Mouse (Mus musculus) duodenum, adult 2 months (tissue): ENCODE measurements around the gene Rfx1. TPM values are rescaled to one million over a fixed set of nuclear protein-coding genes. Genes with fewer than 3 reads are reported as not detected.

Experiments
- polyA plus RNA-seq: library from polyadenylated mRNA; depleted of rRNA; stranded (reverse); fragments of >200 nt; gene quantifications from 2 replicates; pipeline ENCODE4 v1.2.3, GENCODE M21; 2012; ENCODE audit warnings: low replicate concordance; rRNA removed

Rfx1 gene
- polyA plus RNA-seq: 28.4 and 32.1 TPM in 2 replicates

DNA sequence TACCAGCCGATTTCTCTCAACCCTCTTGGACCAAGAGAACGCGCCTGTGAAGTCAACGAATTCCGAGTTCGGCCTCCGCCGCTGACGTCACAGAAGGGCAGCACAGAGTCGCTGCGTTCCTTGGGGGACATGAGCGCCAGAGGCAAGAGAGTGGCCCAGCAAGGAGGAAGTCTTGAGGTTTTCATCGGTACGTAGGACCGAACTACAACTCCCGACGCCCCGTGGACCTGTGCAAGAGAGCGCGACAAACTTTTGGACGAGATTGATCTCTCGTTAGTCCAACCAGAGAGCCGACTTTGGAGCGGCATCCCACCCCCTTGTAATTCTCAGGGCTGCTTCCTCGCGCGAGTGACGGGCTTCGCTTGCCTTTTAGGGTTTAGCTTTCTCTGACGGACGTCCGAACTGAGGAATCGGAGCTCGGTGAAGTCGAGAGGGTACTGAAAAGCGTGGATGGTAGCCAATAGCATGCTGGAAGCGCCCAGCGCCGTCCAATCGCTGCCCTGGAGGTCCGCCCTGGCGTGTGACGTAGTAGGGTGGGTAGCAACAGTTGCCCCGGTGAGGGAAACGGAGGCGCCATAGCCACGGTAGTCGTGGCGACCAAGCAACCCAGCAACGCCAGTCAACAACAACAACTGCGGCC, at the start of gene Rfx1:
TSS of gene Rfx1 (plus strand) at position 544 of the 640 bp plus-strand sequence.

DNA sequence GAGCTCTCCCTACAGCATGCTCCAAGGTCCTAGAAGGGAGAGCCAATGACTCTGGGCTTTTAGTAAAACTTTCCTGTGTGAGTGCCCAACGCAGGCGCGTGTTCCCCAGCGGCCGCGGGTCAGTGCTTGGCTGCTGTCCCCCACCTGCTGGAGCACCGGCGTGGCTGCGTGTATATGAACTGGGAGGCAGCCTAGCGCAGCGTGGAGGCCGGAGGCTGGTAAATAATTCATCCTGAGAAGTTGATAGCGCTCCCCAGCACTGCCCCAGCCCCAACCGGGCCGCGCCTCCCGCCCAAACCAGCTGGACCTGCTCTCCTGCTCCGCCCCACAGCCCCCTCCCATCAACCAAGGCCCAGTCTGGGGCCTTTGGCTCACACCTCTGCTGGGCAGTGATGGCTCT, 45.5 kb upstream of the Rfx1 start, which contains the start of gene Palm3:
TSS of gene Palm3 (plus strand) at position 376 of the 400 bp plus-strand sequence.

DNA sequence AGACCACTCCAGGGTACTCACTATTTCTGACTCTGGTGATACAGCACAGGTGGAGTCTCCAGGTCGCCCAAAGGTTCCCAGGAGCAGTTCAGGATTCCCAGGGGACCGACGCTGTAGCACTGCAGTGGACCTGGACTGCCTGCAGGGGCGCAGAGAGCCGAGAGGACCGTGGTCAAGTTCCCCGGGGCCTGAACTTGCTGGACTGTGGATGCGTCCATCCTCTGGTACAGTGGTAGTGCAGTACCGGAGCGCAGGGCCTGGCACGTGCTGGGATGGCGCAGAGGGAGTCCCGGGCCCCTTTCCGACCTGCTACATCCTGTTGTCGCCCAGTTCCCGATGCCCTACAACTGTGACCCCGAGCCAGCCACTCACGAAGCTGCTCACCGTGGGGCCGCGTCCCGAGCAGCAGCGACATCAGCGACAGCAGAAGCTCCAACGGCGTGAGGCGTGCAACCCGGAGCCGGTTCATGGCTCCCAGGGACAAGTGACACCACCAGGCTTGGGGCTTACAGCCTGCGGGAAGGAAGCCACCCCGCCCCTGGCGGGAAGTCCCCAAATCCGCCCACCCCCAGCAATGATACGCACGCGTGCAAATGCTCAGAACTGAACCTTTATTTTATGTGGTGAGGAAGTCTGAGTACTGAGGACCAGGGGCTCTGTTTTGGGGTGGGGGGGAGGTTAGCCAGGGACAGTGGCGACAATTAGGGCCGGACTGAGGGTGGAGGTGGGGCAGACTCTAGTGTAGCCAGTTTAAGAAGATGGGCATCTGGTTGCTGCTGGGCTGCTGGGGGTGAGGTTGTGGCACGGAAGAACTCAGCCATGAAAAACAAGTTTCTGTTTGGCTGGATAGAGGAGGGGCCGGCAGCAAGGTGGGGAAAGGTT, 24.3 kb upstream of the Rfx1 start, which contains the start of gene Il27ra:
TSS of gene Il27ra (minus strand) at position 524 of the 882 bp plus-strand sequence.

DNA sequence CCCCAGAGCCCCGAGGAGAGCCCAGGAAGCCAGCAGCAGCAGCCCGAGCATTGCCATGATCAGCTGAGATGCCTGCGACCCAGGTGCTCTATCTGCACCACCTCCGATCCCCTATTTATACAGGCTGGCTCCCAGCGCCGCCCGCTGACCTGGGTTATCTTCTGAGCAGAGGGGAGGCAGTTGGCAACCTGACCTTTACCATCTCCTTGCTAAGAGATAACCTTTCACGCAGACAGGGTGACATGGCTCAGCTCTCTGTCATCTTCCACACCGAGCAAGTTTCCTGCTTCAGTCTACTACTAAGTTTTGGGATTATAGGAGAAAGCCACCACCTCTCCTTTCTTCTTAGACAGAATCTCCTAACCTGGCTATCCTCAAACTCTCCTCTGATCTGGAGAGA, 21.7 kb upstream of the Rfx1 start, which contains the start of gene Rln3:
TSS of gene Rln3 (minus strand) at position 101 of the 400 bp plus-strand sequence.

DNA sequence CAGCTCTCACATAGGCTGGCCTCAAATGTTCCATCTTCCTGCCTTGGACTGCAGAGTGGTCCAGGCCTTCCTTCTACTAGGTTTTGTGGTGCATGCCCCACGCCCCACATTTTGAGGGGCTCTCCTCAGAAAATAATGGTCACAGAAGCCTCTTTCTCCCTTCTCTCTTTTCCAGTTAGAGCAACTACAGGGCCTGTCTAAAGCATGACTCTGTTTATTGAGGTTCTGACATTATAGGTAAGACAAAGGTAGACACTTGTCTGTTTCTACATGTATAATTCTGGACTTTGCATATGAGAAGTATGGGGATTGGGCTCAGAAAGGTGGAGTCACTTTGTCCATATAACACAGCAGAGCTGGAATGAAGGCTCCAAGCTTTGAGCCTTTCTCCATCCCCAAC, 1.6 kb upstream of the Rfx1 start, which contains the start of gene Gm10643:
TSS of gene Gm10643 (minus strand) at position 101 of the 400 bp plus-strand sequence.

DNA sequence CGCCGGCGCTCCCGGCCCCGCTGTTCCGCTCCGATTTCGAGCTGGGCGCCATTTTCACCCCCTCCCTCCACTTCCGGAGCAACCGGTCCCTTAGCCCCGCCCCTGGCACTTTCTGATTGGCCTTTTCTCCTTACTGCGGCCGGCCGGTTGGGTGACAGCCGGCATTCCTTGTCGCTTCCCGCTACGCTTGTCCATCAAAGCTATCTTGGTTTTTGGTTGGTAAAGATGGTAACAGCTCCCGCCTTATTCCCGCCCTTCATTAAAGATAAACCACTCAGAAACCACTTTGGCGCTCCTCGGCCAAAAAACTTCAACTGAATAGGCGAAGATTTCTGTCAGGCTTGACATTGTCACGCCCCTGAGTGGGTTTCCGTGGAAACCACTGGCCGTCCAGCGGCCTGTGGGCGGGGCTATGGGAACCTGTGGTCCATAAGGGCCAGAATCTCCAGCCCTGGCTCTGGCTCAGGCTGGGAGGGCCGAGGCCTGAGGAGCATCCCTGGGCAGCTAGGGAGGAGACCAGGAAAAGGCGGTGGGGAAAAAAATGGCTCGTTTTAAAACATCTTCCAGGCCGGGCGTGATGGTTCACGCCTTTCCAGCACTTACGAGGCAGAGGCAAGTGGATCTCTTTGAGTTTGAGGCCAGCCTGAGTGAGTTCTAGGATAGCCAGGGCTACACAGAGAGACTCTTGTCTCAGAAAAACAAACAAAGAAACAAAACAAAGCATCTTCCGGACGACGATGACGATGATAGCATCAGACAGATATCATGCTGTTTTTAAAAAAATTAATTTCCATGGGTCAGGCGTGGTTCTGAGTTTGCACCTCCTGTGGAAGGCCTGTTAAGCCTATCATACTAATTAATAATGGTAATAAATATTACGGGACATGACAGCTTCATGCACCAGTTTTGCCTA, 38.3 kb downstream of the Rfx1 start, which contains the start of gene Dcaf15:
TSS of gene Dcaf15 (minus strand) at position 72 of the 913 bp plus-strand sequence.

DNA sequence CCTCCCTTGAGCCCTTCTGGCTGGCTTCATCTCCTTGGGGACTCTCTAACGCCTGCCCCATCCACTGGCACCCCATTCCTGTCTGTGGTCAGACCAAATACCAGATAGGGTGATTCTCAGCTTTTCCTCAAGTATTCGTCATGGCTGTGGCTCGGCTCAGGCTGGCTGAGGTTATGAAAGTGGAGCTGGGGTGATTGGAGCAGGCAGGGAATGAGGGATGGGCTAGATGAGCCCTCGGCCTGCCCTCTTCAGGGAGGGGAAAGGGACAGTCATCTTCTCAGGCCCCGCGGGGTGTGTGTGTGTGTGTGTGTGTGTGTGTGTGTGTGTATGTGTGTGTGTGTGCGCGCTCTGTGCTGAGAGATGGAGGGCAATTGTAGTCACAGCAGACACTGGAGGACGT, 59.0 kb downstream of the Rfx1 start, which contains the start of gene Podnl1:
TSS of gene Podnl1 (plus strand) at position 334 of the 400 bp plus-strand sequence.

Other genes with a start within 250 kb of the Rfx1 start
- 9.4 and 15.6 TPM in 2 replicates for gene Adgrl1, start 166.7 kb upstream of the Rfx1 start, polyA plus RNA-seq
- 0.22 and 0.34 TPM in 2 replicates for gene Gm10644, start 111.6 kb upstream of the Rfx1 start, polyA plus RNA-seq
- gene Asf1b, start 111.3 kb upstream of the Rfx1 start, polyA plus RNA-seq: 6.1 and 44.6 TPM in 2 replicates
- gene Prkaca, start 93.8 kb upstream of the Rfx1 start, polyA plus RNA-seq: 38.5 and 50.4 TPM in 2 replicates
- 33.3 and 36.7 TPM in 2 replicates for gene Samd1, start 69.2 kb upstream of the Rfx1 start, polyA plus RNA-seq
- gene 1700067K01Rik, start 65.3 kb upstream of the Rfx1 start, polyA plus RNA-seq: 0.53 TPM in 2 replicates
- 10.3 and 11.7 TPM in 2 replicates for gene 2210011C24Rik, start 54.7 kb upstream of the Rfx1 start, polyA plus RNA-seq
- gene Palm3, start 45.4 kb upstream of the Rfx1 start, polyA plus RNA-seq: 0.05 and 0.19 TPM in 2 replicates
- gene Il27ra, start 24.2 kb upstream of the Rfx1 start, polyA plus RNA-seq: 2.7 and 2.9 TPM in 2 replicates
- gene Rln3, start 21.8 kb upstream of the Rfx1 start, polyA plus RNA-seq: 0.33 and 0.85 TPM in 2 replicates
- 0.11 and 0.47 TPM in 2 replicates for gene Gm10643, start 1.7 kb upstream of the Rfx1 start, polyA plus RNA-seq
- 74.8 and 118 TPM in 2 replicates for gene Dcaf15, start 37.9 kb downstream of the Rfx1 start, polyA plus RNA-seq
- 4.5 and 9.4 TPM in 2 replicates for gene Podnl1, start 59.2 kb downstream of the Rfx1 start, polyA plus RNA-seq
- 35.5 and 51.7 TPM in 2 replicates for gene Cc2d1a, start 81.1 kb downstream of the Rfx1 start, polyA plus RNA-seq
- 0.12 and 0.16 TPM in 2 replicates for gene 4930432K21Rik, start 81.2 kb downstream of the Rfx1 start, polyA plus RNA-seq
- gene Nanos3, start 118.4 kb downstream of the Rfx1 start, polyA plus RNA-seq: 0.63 TPM in 1 of 2 replicates, not detected in the other
- 12.3 and 16.6 TPM in 2 replicates for gene Zswim4, start 170.2 kb downstream of the Rfx1 start, polyA plus RNA-seq
- 61.8 and 96.3 TPM in 2 replicates for gene D8Ertd738e, start 182.9 kb downstream of the Rfx1 start, polyA plus RNA-seq
- 88.7 and 124 TPM in 2 replicates for gene Mri1, start 190.5 kb downstream of the Rfx1 start, polyA plus RNA-seq
- 14.6 and 19.5 TPM in 2 replicates for gene Ccdc130, start 203.5 kb downstream of the Rfx1 start, polyA plus RNA-seq